Mouse (Mus musculus): ENCODE results near the gene Polr2g. TPM values are rescaled to one million over a fixed set of nuclear protein-coding genes. Genes with fewer than 3 reads are reported as not detected.
"Not testable (repeated sequence)": the region's sequence is repeated elsewhere in the genome, so short reads cannot be mapped to it uniquely, and the experiment has no call there.

Polr2g gene
- polyA plus RNA-seq, 1 experiment from 2014 or later = 141 TPM

GRCm38 (mm10) chr19:8837251-8837791 is 38.9 kb upstream of the Polr2g start, which contains the start of gene Bscl2:
TSS of gene Bscl2 (plus strand) at chr19:8837467.
- peaks cover 17% of the 10 kb centered on the region for H3K4me1 ChIP-seq (ENCODE audit: control insufficient read depth, insufficient read depth, low read length)
- H3K27ac ChIP-seq (ENCODE audit: low read depth, low read length) = peak within 1 kb of the TSS; percentile 97
- peak within 1 kb of the TSS; percentile 86 for H3K9ac ChIP-seq (replicated peaks; ENCODE audit: low read depth, low read length)
- no peaks in the 10 kb centered on the region for H3K27me3 ChIP-seq (ENCODE audit: control insufficient read depth, insufficient read depth, low read length)
- no peaks in the 10 kb centered on the region for H3K9me3 ChIP-seq (ENCODE audit: control insufficient read depth, low read length)
- peak within 1 kb of the TSS; percentile 72 for H3K4me3 ChIP-seq (ENCODE audit: low read depth, low read length)
- peaks cover 20% of the 10 kb centered on the region for H3K36me3 ChIP-seq (ENCODE audit: control insufficient read depth, insufficient read depth, low read length)
- WGBS = under 1% methylated on average over 37 of the region's 38 CpGs
- peak within 1 kb of the TSS; percentile 66 for H3K4me2 ChIP-seq (ENCODE audit: low read depth, low read length)
- peak; percentile 64 for ATAC-seq (ENCODE audit: low read depth)

- not testable (repeated sequence) for H3K27me3 ChIP-seq (ENCODE audit: control insufficient read depth, insufficient read depth, low read length); H3K9me3 ChIP-seq (ENCODE audit: control insufficient read depth, low read length); ATAC-seq (ENCODE audit: low read depth); H3K27ac ChIP-seq (ENCODE audit: low read depth, low read length); H3K9ac ChIP-seq (replicated peaks; ENCODE audit: low read depth, low read length); H3K4me3 ChIP-seq (ENCODE audit: low read depth, low read length)
- Histone ChIP-seq H3K4me1 (ENCODE audit: control insufficient read depth, insufficient read depth, low read length) (peaks cover 16% of the 10 kb centered on the region), H3K36me3 (ENCODE audit: control insufficient read depth, insufficient read depth, low read length) (peaks cover 28% of the 10 kb centered on the region), H3K4me2 (ENCODE audit: low read depth, low read length) (peak overlapping the region; percentile 66; the same call in 1 of the 2 replicates)
- 97% methylated on average over 10 of the region's 10 CpGs for WGBS
These were observed 38.0 kb upstream of the Polr2g start for GRCm38 (mm10) chr19:8836327-8836726.

GRCm38 (mm10) chr19:8832971-8833370 is 34.6 kb upstream of the Polr2g start:
- 96% methylated on average over 4 of the region's 4 CpGs for WGBS
- Histone ChIP-seq H3K4me3 (ENCODE audit: low read depth, low read length) (no peak overlapping the region), H3K36me3 (ENCODE audit: control insufficient read depth, insufficient read depth, low read length) (peaks cover 61% of the 10 kb centered on the region), H3K9ac (replicated peaks; ENCODE audit: low read depth, low read length) (no peak overlapping the region), H3K27ac (ENCODE audit: low read depth, low read length) (no peak overlapping the region), H3K4me2 (ENCODE audit: low read depth, low read length) (no peak overlapping the region), H3K27me3 (ENCODE audit: control insufficient read depth, insufficient read depth, low read length) (no peaks in the 10 kb centered on the region), H3K4me1 (ENCODE audit: control insufficient read depth, insufficient read depth, low read length) (no peaks in the 10 kb centered on the region), H3K9me3 (ENCODE audit: control insufficient read depth, low read length) (no peaks in the 10 kb centered on the region)
- ATAC-seq (ENCODE audit: low read depth) = no peak

- Histone ChIP-seq H3K9ac (replicated peaks; ENCODE audit: low read depth, low read length) (no peak overlapping the region), H3K36me3 (ENCODE audit: control insufficient read depth, insufficient read depth, low read length) (peaks cover 78% of the 10 kb centered on the region), H3K27ac (ENCODE audit: low read depth, low read length) (no peak overlapping the region), H3K4me1 (ENCODE audit: control insufficient read depth, insufficient read depth, low read length) (no peaks in the 10 kb centered on the region), H3K4me3 (ENCODE audit: low read depth, low read length) (no peak overlapping the region), H3K9me3 (ENCODE audit: control insufficient read depth, low read length) (no peaks in the 10 kb centered on the region), H3K27me3 (ENCODE audit: control insufficient read depth, insufficient read depth, low read length) (no peaks in the 10 kb centered on the region), H3K4me2 (ENCODE audit: low read depth, low read length) (no peak overlapping the region)
- 83% methylated on average over 11 of the region's 11 CpGs for whole genome bisulfite sequencing
- ATAC-seq (ENCODE audit: low read depth) = no peak
These were observed 32.9 kb upstream of the Polr2g start for GRCm38 (mm10) chr19:8831262-8831661.

GRCm38 (mm10) chr19:8830664-8831063 is 32.3 kb upstream of the Polr2g start:
- H3K27me3 ChIP-seq (ENCODE audit: control insufficient read depth, insufficient read depth, low read length) = no peaks in the 10 kb centered on the region
- no peak overlapping the region for H3K9ac ChIP-seq (replicated peaks; ENCODE audit: low read depth, low read length)
- H3K4me3 ChIP-seq (ENCODE audit: low read depth, low read length) = no peak overlapping the region
- 92% methylated on average over 8 of the region's 8 CpGs for WGBS
- H3K9me3 ChIP-seq (ENCODE audit: control insufficient read depth, low read length) = no peaks in the 10 kb centered on the region
- no peak for ATAC-seq (ENCODE audit: low read depth)
- no peak overlapping the region for H3K4me2 ChIP-seq (ENCODE audit: low read depth, low read length)
- peaks cover 84% of the 10 kb centered on the region for H3K36me3 ChIP-seq (ENCODE audit: control insufficient read depth, insufficient read depth, low read length)
- H3K4me1 ChIP-seq (ENCODE audit: control insufficient read depth, insufficient read depth, low read length) = no peaks in the 10 kb centered on the region
- H3K27ac ChIP-seq (ENCODE audit: low read depth, low read length) = no peak overlapping the region

- 96% methylated on average over 8 of the region's 8 CpGs for WGBS
- H3K4me1 ChIP-seq (ENCODE audit: control insufficient read depth, insufficient read depth, low read length) = no peaks in the 10 kb centered on the region
- H3K36me3 ChIP-seq (ENCODE audit: control insufficient read depth, insufficient read depth, low read length) = peaks cover 91% of the 10 kb centered on the region
- no peak within 1 kb of the TSS for H3K4me3 ChIP-seq (ENCODE audit: low read depth, low read length)
- no peak within 1 kb of the TSS for H3K9ac ChIP-seq (replicated peaks; ENCODE audit: low read depth, low read length)
- H3K27ac ChIP-seq (ENCODE audit: low read depth, low read length) = no peak within 1 kb of the TSS
- no peaks in the 10 kb centered on the region for H3K9me3 ChIP-seq (ENCODE audit: control insufficient read depth, low read length)
- no peaks in the 10 kb centered on the region for H3K27me3 ChIP-seq (ENCODE audit: control insufficient read depth, insufficient read depth, low read length)
- no peak within 1 kb of the TSS for H3K4me2 ChIP-seq (ENCODE audit: low read depth, low read length)
- ATAC-seq (ENCODE audit: low read depth) = no peak
These were observed 31.3 kb upstream of the Polr2g start, which contains the start of gene AC129217.1 for GRCm38 (mm10) chr19:8829660-8830059. TSS of gene AC129217.1 (plus strand) at chr19:8829773.

- H3K9me3 ChIP-seq (ENCODE audit: control insufficient read depth, low read length) = no peaks in the 10 kb centered on the region
These were observed 24.3 kb upstream of the Polr2g start for GRCm38 (mm10) chr19:8822696-8823095.

GRCm38 (mm10) chr19:8821146-8821545 is 22.8 kb upstream of the Polr2g start:
- Histone ChIP-seq H3K4me1 (ENCODE audit: control insufficient read depth, insufficient read depth, low read length) (peaks cover 41% of the 10 kb centered on the region), H3K36me3 (ENCODE audit: control insufficient read depth, insufficient read depth, low read length) (peaks cover 25% of the 10 kb centered on the region), H3K27me3 (ENCODE audit: control insufficient read depth, insufficient read depth, low read length) (no peaks in the 10 kb centered on the region), H3K4me2 (ENCODE audit: low read depth, low read length) (peak overlapping the region; percentile 98), H3K27ac (ENCODE audit: low read depth, low read length) (no peak overlapping the region), H3K4me3 (ENCODE audit: low read depth, low read length) (peak overlapping the region; percentile 99), H3K9me3 (ENCODE audit: control insufficient read depth, low read length) (no peaks in the 10 kb centered on the region), H3K9ac (replicated peaks; ENCODE audit: low read depth, low read length) (peak overlapping the region; percentile 90)
- ATAC-seq (ENCODE audit: low read depth) = no peak
- 1% methylated on average over 7 of the region's 7 CpGs for WGBS

More at GRCm38 (mm10) chr19:8822696-8823095, 24.3 kb upstream of the Polr2g start:
- no peak for ATAC-seq (ENCODE audit: low read depth)
- WGBS = 72% methylated on average over 8 of the region's 8 CpGs
- peak overlapping the region; percentile 99; the same call in 1 of the 2 replicates for H3K4me3 ChIP-seq (ENCODE audit: low read depth, low read length)
- H3K4me1 ChIP-seq (ENCODE audit: control insufficient read depth, insufficient read depth, low read length) = peaks cover 29% of the 10 kb centered on the region
- H3K9ac ChIP-seq (replicated peaks; ENCODE audit: low read depth, low read length) = 0 out of 2 replicates have a peak overlapping the region, but pooled peaks have one; percentile 37
- H3K36me3 ChIP-seq (ENCODE audit: control insufficient read depth, insufficient read depth, low read length) = peaks cover 40% of the 10 kb centered on the region
- no peak overlapping the region for H3K27ac ChIP-seq (ENCODE audit: low read depth, low read length)
- H3K4me2 ChIP-seq (ENCODE audit: low read depth, low read length) = peak overlapping the region; percentile 98
- no peaks in the 10 kb centered on the region for H3K27me3 ChIP-seq (ENCODE audit: control insufficient read depth, insufficient read depth, low read length)

- Histone ChIP-seq H3K27ac (ENCODE audit: low read depth, low read length) (peak overlapping the region; percentile 98), H3K4me2 (ENCODE audit: low read depth, low read length) (peak overlapping the region; percentile 98), H3K36me3 (ENCODE audit: control insufficient read depth, insufficient read depth, low read length) (peaks cover 19% of the 10 kb centered on the region), H3K4me3 (ENCODE audit: low read depth, low read length) (peak overlapping the region; percentile 99), H3K9ac (replicated peaks; ENCODE audit: low read depth, low read length) (peak overlapping the region; percentile 90), H3K4me1 (ENCODE audit: control insufficient read depth, insufficient read depth, low read length) (peaks cover 46% of the 10 kb centered on the region), H3K27me3 (ENCODE audit: control insufficient read depth, insufficient read depth, low read length) (no peaks in the 10 kb centered on the region), H3K9me3 (ENCODE audit: control insufficient read depth, low read length) (no peaks in the 10 kb centered on the region)
- WGBS = under 1% methylated on average over 44 of the region's 48 CpGs
- ATAC-seq (ENCODE audit: low read depth) = peak; percentile 39
These were observed 22.1 kb upstream of the Polr2g start for GRCm38 (mm10) chr19:8820424-8820956.
